ENCODE assay signal across 8 mouse cellular contexts in the genomic region with DNA sequence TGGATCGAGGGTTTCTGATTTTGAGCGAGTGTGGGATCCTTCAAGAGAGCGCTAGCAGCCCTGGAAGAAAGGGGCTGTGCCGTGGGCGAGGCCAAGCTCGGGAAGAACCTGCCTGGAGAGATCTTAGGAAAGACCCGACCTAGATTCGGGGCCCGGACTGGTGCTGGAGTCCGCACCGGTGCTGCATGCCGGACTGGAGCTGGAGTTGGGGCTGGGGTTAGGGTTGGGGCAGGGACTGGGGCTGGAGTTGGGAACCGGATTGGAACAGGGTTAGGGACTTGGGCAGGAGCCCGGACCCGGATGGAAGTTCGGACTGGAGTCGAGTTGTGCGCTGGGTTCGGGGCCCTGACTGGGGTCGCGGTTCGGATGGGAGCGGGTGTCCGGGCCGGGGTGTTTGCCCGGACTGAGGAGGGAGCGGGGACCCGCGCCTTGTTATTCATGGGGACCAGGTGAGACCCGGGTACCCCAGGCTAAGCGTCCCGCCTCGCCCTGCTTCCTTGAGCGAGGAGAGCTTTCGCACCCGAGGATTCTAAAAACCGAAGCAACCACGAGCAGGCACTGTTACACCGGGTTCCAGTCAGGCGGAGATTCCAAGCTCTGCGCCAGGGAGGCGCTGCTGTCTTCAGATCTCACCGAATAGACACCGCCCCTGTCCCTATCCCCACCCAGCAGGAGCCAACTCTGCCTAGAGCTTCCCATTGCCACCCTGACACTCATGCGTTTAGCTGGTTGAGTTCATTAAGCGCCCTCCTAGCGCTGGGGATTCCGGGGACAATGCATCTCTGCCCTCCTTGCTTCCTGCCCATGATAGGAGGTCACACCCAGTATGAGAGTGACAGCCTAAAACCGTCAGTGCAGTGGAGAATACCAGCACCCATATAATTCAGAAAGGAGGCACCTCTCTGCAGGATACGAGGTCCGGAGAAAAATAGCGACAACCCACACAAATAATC. TPM values are rescaled to one million over a fixed set of nuclear protein-coding genes. Genes with fewer than 3 reads are reported as not detected.
DNase-seq lines count a peak whose midpoint lies in the region; ATAC-seq lines count a peak whose summit lies in the region.

Gene Selenov (minus strand): TSS at position 549 of the 953 bp plus-strand sequence.

- WGBS in kidney, embryonic 16.5 days: under 1% methylated on average over 52 of the region's 52 CpGs
- 1% methylated on average over 52 of the region's 52 CpGs for WGBS in embryonic facial prominence, embryonic 13.5 days
- 1% methylated on average over 52 of the region's 52 CpGs for WGBS in neural tube, embryonic 13.5 days

- peak within 1 kb of the TSS; percentile 39 for H3K4me3 ChIP-seq in kidney, embryonic 16.5 days (ENCODE audit: low read length)
- H3K4me3 ChIP-seq in embryonic facial prominence, embryonic 13.5 days: peak within 1 kb of the TSS; percentile 33
- peak within 1 kb of the TSS; percentile 31 for H3K4me3 ChIP-seq in neural tube, embryonic 13.5 days

- peaks cover 75% of the 10 kb centered on the region for H3K27me3 ChIP-seq in kidney, embryonic 16.5 days (ENCODE audit: insufficient read depth, low read length)
- peaks cover 94% of the 10 kb centered on the region for H3K27me3 ChIP-seq in embryonic facial prominence, embryonic 13.5 days
- peaks cover 66% of the 10 kb centered on the region for H3K27me3 ChIP-seq in neural tube, embryonic 13.5 days

- H3K9ac ChIP-seq in kidney, embryonic 16.5 days (replicated peaks; ENCODE audit: low read length): peak within 1 kb of the TSS; percentile 45
- H3K9ac ChIP-seq in embryonic facial prominence, embryonic 13.5 days: peak within 1 kb of the TSS; percentile 52; the same call in 1 of the 2 replicates
- peak within 1 kb of the TSS; percentile 48 for H3K9ac ChIP-seq in neural tube, embryonic 13.5 days

- no peaks in the 10 kb centered on the region for H3K36me3 ChIP-seq in kidney, embryonic 16.5 days (ENCODE audit: insufficient read depth, low read length)
- H3K36me3 ChIP-seq in embryonic facial prominence, embryonic 13.5 days: no peaks in the 10 kb centered on the region
- H3K36me3 ChIP-seq in neural tube, embryonic 13.5 days: no peaks in the 10 kb centered on the region

- DNase-seq in kidney, adult 11 months: no peak
- DNase-seq in adrenal gland, postnatal 36 days: peak; percentile 57 to 61
- DNase-seq in left cerebral cortex, postnatal 36 days (ENCODE audit: low spot score in 2 of 2): peak; percentile 37 to 39
- DNase-seq in spleen, postnatal 10 days (ENCODE audit: low spot score in 2 of 2): no peak

- H3K27ac ChIP-seq in kidney, embryonic 16.5 days (ENCODE audit: low read length): no peak within 1 kb of the TSS
- H3K27ac ChIP-seq in embryonic facial prominence, embryonic 13.5 days: no peak within 1 kb of the TSS
- no peak within 1 kb of the TSS for H3K27ac ChIP-seq in neural tube, embryonic 13.5 days (replicated peaks)

- intact Hi-C loops in left cerebral cortex, postnatal 36 days (cut with DNase I): no loop called here

- ATAC-seq in kidney, embryonic 16.5 days (ENCODE audit: low FRiP score, low TSS enrichment): peak; percentile 75
- 0 out of 2 replicates have a peak, but pooled peaks have one; percentile 28 for ATAC-seq in embryonic facial prominence, embryonic 13.5 days (ENCODE audit: insufficient number of reproducible peaks, insufficient read depth, low FRiP score, low TSS enrichment, low read depth)
- ATAC-seq in neural tube, embryonic 13.5 days (ENCODE audit: low read depth): peak; percentile 34
- no peak for ATAC-seq in erythroblast, adult 5-6 weeks (replicated peaks; ENCODE audit: low FRiP score, poor library complexity, severe bottlenecking)

- H3K4me1 ChIP-seq in kidney, embryonic 16.5 days (ENCODE audit: insufficient read depth, low read length): peaks cover 11% of the 10 kb centered on the region
- peaks cover 19% of the 10 kb centered on the region for H3K4me1 ChIP-seq in embryonic facial prominence, embryonic 13.5 days
- H3K4me1 ChIP-seq in neural tube, embryonic 13.5 days (replicated peaks): peaks cover 39% of the 10 kb centered on the region

- no peaks in the 10 kb centered on the region for H3K9me3 ChIP-seq in kidney, embryonic 16.5 days (ENCODE audit: low read length)
- no peaks in the 10 kb centered on the region for H3K9me3 ChIP-seq in embryonic facial prominence, embryonic 13.5 days
- no peaks in the 10 kb centered on the region for H3K9me3 ChIP-seq in neural tube, embryonic 13.5 days

- peak within 1 kb of the TSS; percentile 56 for H3K4me2 ChIP-seq in kidney, embryonic 16.5 days (replicated peaks; ENCODE audit: low read depth, low read length)
- H3K4me2 ChIP-seq in embryonic facial prominence, embryonic 13.5 days: peak within 1 kb of the TSS; percentile 57
- H3K4me2 ChIP-seq in neural tube, embryonic 13.5 days: peak within 1 kb of the TSS; percentile 54

RNA-seq across cellular contexts. Expression of gene Selenov, which starts in this region (rescaled TPM):
- polyA plus RNA-seq in kidney, embryonic 16.5 days (2015; fragmentation: Nextera tagmentation; extraction: Ambion mirVana): 0.41 and 0.74 TPM in 2 replicates
- total RNA-seq in adrenal gland, postnatal 36 days (2021): 1 to 10 TPM in 1 of 2 experiments, not detected in 1; 1.1 TPM
- polyA plus RNA-seq in embryonic facial prominence, embryonic 13.5 days (2015; fragmentation: Nextera tagmentation; extraction: Ambion mirVana): 0.17 TPM in 1 of 2 replicates, not detected in the other
- total RNA-seq in left cerebral cortex, postnatal 36 days (2021): under 1 TPM; 0.43 to 0.44 TPM
- 0.50 and 0.69 TPM in 2 replicates for polyA plus RNA-seq in neural tube, embryonic 13.5 days (2015; fragmentation: Nextera tagmentation; extraction: Ambion mirVana)
- not detected in 2 replicates for total RNA-seq in erythroblast, adult 5-6 weeks (2015; ENCODE audit: low replicate concordance)
- total RNA-seq in erythroblast, adult 5-6 weeks (2017; ENCODE audit: low replicate concordance): not detected in 2 replicates

Comparison
In these comparisons a context has a peak if more than half of its experiments do, and no peak if none do; other contexts are left out.
1. Peak in ATAC-seq, H3K4me3 ChIP-seq, H3K9ac ChIP-seq and H3K4me2 ChIP-seq in kidney, embryonic 16.5 days; RNA of the gene not detected or under 1 TPM.
2. Peak in ATAC-seq, H3K4me3 ChIP-seq, H3K9ac ChIP-seq and H3K4me2 ChIP-seq in embryonic facial prominence, embryonic 13.5 days; RNA of the gene not detected or under 1 TPM.
3. Peak in DNase-seq in left cerebral cortex, postnatal 36 days; RNA of the gene not detected or under 1 TPM.
4. Peak in ATAC-seq, H3K4me3 ChIP-seq, H3K9ac ChIP-seq and H3K4me2 ChIP-seq in neural tube, embryonic 13.5 days; RNA of the gene not detected or under 1 TPM.
5. DNase-seq: peak in adrenal gland, postnatal 36 days (2 of 2); none in kidney, adult 11 months (single experiment) and spleen, postnatal 10 days (0 of 2).
6. Peak in every context shown above with its lines, with median percentiles within 50 percentile points of each other: H3K4me2 ChIP-seq, H3K4me3 ChIP-seq and H3K9ac ChIP-seq.